Mouse (Mus musculus) megakaryocyte, adult 5-6 weeks (primary cell): ENCODE measurements around the gene B4galnt4. TPM values are rescaled to one million over a fixed set of nuclear protein-coding genes. Genes with fewer than 3 reads are reported as not detected.

Experiments
- ATAC-seq: 2 replicates; pipeline ENCODE4 v1.8.0; 2016; ENCODE audit warnings: mild to moderate bottlenecking, inconsistent platforms; ENCODE audit not compliant: poor library complexity, severe bottlenecking
- total RNA-seq, 2 experiments: library from RNA; stranded (forward) in 1 of 2; stranded (reverse) in 1 of 2; fragments of 153-499, 151-499 nt in 1 of 2; fragments of 221-1000, 200-1000 nt in 1 of 2; gene quantifications; 2 replicates each; pipeline versions ENCODE4 v1.2.3 to v1.2.4; 2015 to 2017

Gene B4galnt4
- total RNA-seq, 2 experiments from 2014 or later: 1.5 to 2.5 TPM

- peak; percentile 22 for ATAC-seq
Measured at GRCm38 (mm10) chr7:141064576-141064975, 3.7 kb downstream of the B4galnt4 start.

GRCm38 (mm10) chr7:141068351-141068750 lies 7.4 kb downstream of the B4galnt4 start:
- no peak for ATAC-seq

- ATAC-seq: peak; percentile 65
Measured at GRCm38 (mm10) chr7:141070058-141070862, 9.4 kb downstream of the B4galnt4 start.

- ATAC-seq: peak; percentile 63
Measured at GRCm38 (mm10) chr7:141072017-141072745, 11.3 kb downstream of the B4galnt4 start.

- ATAC-seq: no peak
Measured at GRCm38 (mm10) chr7:141073782-141074181, 12.9 kb downstream of the B4galnt4 start.

GRCm38 (mm10) chr7:141077841-141078240 lies 16.9 kb downstream of the B4galnt4 start, which contains the start of gene Pkp3:
Pkp3 (plus strand) TSS chr7:141078218.
- ATAC-seq: no peak

- ATAC-seq: no peak
Measured at GRCm38 (mm10) chr7:141078876-141079275, 18.0 kb downstream of the B4galnt4 start.

- ATAC-seq: no peak
Measured at GRCm38 (mm10) chr7:141079481-141080449, 18.9 kb downstream of the B4galnt4 start.

GRCm38 (mm10) chr7:141087894-141088293 lies 27.0 kb downstream of the B4galnt4 start:
- ATAC-seq: peak; percentile 36

- peak; percentile 58 for ATAC-seq
Measured at GRCm38 (mm10) chr7:141088473-141088872, 27.6 kb downstream of the B4galnt4 start.

GRCm38 (mm10) chr7:141090228-141090627 lies 29.3 kb downstream of the B4galnt4 start:
- no peak for ATAC-seq

GRCm38 (mm10) chr7:141092051-141092735 lies 31.3 kb downstream of the B4galnt4 start:
- peak; percentile 81 for ATAC-seq

- no peak for ATAC-seq
Measured at GRCm38 (mm10) chr7:141093950-141094349, 33.0 kb downstream of the B4galnt4 start.

- ATAC-seq: no peak
Measured at GRCm38 (mm10) chr7:141094487-141095205, 33.7 kb downstream of the B4galnt4 start.

- ATAC-seq: no peak
Measured at GRCm38 (mm10) chr7:141096021-141096420, 35.1 kb downstream of the B4galnt4 start.

- peak; percentile 62 for ATAC-seq
Measured at GRCm38 (mm10) chr7:141096649-141097056, 35.7 kb downstream of the B4galnt4 start.

- ATAC-seq: no peak
Measured at GRCm38 (mm10) chr7:141097177-141097576, 36.3 kb downstream of the B4galnt4 start.

GRCm38 (mm10) chr7:141099911-141100691 lies 39.2 kb downstream of the B4galnt4 start, which contains the start of gene Sigirr:
Sigirr (minus strand) TSS chr7:141100572.
- peak; percentile 65 for ATAC-seq

- no peak for ATAC-seq
Measured at GRCm38 (mm10) chr7:141103161-141103560, 42.3 kb downstream of the B4galnt4 start.
